Mouse (Mus musculus) spleen, adult 18-20 months (tissue): ENCODE measurements at regions not wholly inside any gene's neighbourhood (a gene's known extent, or its start where the extent isn't known, plus 50 kb on each side); places are given as distances from the start of the nearest gene placed in this dataset.

ENCODE experiments used
- DNase-seq, 2 experiments: peaks; one replicate each; pipeline ENCODE4 v3.0.0; 2022; ENCODE audit warnings: mixed read lengths in 2 of 2

DNA sequence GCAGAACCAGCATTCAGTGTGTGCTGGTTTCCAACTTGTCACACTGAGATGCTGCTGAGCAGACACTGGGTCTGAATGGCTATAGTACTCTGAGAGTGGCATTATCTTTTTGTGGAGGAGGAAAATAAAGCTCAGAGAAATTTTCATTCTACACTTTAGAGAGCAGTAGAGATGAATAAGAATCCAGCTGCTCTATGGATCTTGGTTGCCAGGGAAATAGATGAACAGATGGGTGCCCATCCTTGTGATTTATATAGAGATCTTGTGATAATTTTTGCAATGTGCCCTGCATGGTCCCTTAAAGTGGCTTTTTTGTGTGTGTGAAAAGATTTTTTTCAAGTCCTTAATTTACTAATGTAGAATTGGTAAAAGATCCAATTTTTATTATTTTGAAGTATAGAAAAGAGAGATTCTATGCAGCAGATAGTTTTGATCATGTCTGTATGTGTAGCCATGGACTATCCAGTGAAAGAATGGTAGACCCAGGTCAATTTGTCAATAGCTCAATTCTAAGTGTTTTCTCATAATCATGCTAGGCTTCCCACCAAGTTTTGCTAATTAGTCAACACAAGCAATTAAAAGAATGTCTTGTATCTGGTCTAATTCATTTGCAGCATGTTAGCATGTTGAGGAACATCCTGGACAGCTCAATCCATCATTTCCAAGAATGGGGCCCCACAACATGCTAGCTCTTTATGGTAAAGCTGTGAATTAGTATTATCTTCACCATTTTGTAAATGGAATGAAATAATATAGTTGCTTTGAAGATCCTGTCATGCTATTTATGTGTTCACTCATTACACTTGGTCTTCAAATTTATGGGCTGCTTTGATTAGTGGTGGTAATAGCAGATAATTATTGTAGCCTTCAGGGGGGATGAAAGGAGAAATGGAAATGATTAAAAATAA lies 184.7 kb downstream of the Snx13 start:
- DNase-seq, result no peak

DNA sequence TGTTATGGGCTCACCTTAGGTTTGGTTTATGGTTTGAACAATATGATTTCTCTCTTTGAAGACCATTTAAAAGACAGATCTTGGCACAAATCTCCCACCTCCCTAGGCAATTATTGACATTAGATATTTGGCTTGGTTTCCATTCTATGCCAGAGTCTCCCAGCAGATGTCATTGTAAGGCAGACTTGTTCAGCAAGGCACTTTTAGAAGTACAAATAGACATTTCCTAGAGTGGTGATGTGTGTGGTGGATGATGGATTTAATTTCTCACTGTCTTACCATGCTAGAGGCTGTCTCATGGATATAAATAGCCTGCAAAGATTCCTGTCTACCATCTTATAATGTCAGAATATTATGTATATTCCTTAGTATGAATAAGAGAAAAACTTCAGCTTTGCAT lies 173.4 kb downstream of the Snx13 start:
- no peak for DNase-seq

DNA sequence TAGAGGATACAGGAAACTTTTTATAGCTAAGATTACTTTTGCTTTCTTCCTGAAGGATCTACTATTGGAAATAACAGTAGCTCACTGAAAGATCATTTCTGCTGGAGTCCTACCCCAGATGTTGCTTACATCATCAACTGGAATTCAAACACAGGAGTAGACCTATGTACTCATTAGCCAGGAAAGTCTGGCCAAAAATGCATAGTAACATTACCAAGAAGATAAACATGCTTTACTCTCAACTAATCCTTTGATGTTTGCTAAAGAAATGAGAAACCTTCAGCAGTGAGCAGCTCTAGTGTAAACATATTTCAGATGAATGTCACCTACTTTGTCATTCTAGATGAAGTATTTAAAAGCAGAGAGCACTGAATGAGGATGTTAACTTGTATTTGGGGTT lies 173.0 kb downstream of the Snx13 start:
- no peak for DNase-seq

DNA sequence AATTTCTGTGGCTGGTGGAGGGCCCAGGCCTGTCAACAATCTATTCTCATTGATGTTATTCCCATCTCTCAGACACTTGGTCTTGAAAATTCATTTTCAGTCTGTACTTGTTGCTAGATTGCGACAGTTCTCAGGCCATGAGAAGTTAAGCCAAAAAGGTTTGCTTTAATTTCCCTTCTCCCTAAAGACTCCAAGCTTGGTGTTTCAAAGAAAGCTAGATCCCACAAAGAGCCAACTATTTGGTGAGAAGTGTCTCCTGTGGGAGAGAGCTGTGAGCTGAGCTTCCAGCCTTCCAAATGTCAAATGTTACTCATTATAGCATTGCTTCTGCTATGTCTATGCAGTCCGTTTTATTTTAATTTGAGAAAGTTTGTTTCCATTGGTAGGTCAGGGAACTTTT lies 169.7 kb downstream of the Snx13 start:
- DNase-seq, result no peak

DNA sequence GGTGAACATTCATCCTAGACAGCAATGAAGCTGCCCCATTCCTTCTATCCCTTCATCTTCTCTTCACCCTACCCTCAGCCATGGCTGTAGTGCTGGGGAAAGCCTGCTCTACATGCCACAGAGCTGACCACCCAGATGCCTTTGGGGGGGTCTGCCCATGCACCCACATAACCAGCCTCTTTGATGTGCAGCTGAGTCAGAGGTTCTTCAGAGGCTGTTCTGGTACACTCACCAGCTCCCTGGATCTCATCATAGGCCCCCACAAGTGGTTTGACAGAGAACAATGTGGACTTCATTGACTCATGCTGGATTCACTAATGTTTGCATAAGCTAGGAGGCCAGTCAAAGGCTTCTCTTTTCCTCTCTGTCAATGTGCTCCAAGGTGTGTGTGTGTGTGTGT lies 162.4 kb downstream of the Snx13 start:
- no peak for DNase-seq

DNA sequence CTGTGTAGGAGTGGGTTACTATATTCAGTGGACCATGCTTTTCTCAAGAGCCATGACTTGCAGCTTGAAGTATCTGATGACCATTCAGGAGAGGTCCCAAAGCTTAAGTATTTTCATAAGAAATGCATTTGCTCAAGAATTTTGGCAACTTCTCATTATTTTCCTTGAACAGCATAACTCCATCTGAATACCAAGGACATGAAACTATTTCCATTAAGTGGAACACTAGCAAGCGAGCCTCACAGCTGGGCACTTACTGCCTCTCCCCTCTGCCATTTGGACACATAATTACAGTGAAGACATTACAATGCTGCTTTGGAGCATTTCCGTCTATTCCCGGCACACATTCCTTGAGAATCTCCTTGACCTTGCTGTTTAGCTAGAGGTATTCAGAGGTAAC lies 160.6 kb downstream of the Snx13 start:
- no peak for DNase-seq

DNA sequence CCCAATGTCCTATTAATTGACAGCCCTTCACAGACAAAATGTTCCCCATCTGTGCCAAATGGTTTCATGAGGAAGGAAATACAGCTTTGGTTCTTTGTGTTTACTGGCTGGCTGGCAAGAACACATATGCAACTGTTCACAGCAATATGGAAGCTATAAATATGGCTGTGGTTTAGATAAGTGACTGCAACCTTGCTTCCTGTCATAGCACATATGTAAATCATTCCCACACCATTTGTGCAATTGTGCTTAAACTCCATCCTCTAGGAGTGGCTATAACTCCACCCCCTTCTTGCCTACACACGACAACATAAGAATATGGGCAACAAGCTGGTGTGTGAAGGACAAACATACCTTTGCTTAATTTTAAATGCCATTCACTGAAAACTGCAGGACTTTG lies 156.4 kb downstream of the Snx13 start:
- DNase-seq, result no peak

DNA sequence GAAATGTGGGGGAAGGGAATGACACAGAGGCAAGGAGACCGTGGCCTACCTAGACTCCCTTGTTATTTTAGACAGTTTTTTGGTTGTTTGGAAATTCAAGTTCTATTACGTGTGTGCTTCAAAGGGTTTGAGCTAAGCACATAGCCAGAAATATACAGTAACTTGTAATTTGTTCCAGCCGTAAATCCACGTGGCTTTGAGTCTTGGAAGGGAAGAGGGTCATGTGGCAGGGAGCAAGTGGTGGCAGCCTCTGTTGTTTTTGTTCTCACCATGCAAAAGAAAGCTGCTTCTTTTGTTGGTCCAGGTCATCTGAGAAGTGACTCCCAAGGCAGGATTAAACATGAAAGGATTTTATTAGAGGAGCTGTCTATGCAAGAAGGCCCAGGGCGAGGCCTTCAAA lies 153.1 kb downstream of the Snx13 start:
- no peak for DNase-seq
